Mouse (Mus musculus) MEL (cell line): ENCODE measurements around the gene Borcs7. TPM values are rescaled to one million over a fixed set of nuclear protein-coding genes. Genes with fewer than 3 reads are reported as not detected.

ENCODE experiments used
- DNase-seq: peaks from one replicate; pipeline ENCODE4 v3.0.0; 2011; ENCODE audit warnings: low read depth, low spot score
- H3K27ac ChIP-seq: 2 replicates; pipeline ENCODE4 v1.5.1; 2012; ENCODE audit warnings: low read depth, mild to moderate bottlenecking, control low read depth, low read length, moderate library complexity; ENCODE audit not compliant: control insufficient read depth
- H3K27me3 ChIP-seq, 2 experiments: fragments of 150-350 bp in 1 of 2; sonication (generic) in 1 of 2; 2 replicates each; pipeline ENCODE4 v1.6.1; 2012; ENCODE audit warnings: low read length in 2 of 2, mild to moderate bottlenecking in 2 of 2, improper control_type of control experiment in 1 of 2, moderate library complexity in 1 of 2; ENCODE audit not compliant: insufficient read depth in 2 of 2, control insufficient read depth in 1 of 2
- H3K36me3 ChIP-seq, 2 experiments: 2 replicates each; pipeline ENCODE4 v1.6.1; 2012 to 2014; ENCODE audit warnings: low read length in 2 of 2, improper control_type of control experiment in 1 of 2, inconsistent platforms in 1 of 2, mild to moderate bottlenecking in 1 of 2; ENCODE audit not compliant: insufficient read depth in 2 of 2, control insufficient read depth in 1 of 2
- H3K4me1 ChIP-seq, 2 experiments: fragments of 150-350 bp in 1 of 2; sonication (generic) in 1 of 2; 2 replicates each; pipeline ENCODE4 v1.6.1; 2012; ENCODE audit warnings: low read length in 2 of 2, improper control_type of control experiment in 1 of 2, mild to moderate bottlenecking in 1 of 2; ENCODE audit not compliant: insufficient read depth in 2 of 2, control insufficient read depth in 1 of 2
- H3K4me3 ChIP-seq, 2 experiments: fragments of 150-350 bp in 1 of 2; sonication (generic) in 1 of 2; 2 replicates each; pipeline ENCODE4 v1.5.1; 2012; ENCODE audit warnings: low read depth in 2 of 2, low read length in 2 of 2, mild to moderate bottlenecking in 2 of 2, moderate library complexity in 2 of 2, control low read depth in 1 of 2, improper control_type of control experiment in 1 of 2; ENCODE audit not compliant: control insufficient read depth in 1 of 2, insufficient read depth in 1 of 2
- H3K79me2 ChIP-seq: 2 replicates; pipeline ENCODE4 v1.6.1; 2012; ENCODE audit warnings: mild to moderate bottlenecking, low read length, moderate library complexity; ENCODE audit not compliant: control insufficient read depth, poor library complexity, insufficient read depth
- H3K9ac ChIP-seq: 2 replicates; pipeline ENCODE4 v1.6.1; 2012; ENCODE audit warnings: low read depth, mild to moderate bottlenecking, control low read depth, low read length, moderate library complexity; ENCODE audit not compliant: control insufficient read depth, poor library complexity, severe bottlenecking
- H3K9me3 ChIP-seq: fragments of 150-350 bp; sonication (generic); replicated peaks from 2 replicates; pipeline ENCODE4 v1.6.1; 2012; ENCODE audit warnings: mild to moderate bottlenecking, low read length, improper control_type of control experiment, moderate library complexity; ENCODE audit not compliant: insufficient read depth
- BHLHE40 ChIP-seq: IDR thresholded peaks from 2 replicates; pipeline ENCODE4 v1.6.1; 2012; ENCODE audit warnings: low read depth, mild to moderate bottlenecking, inconsistent platforms, low read length, improper control_type of control experiment, borderline replicate concordance
- CHD2 ChIP-seq: IDR thresholded peaks from 2 replicates; pipeline ENCODE4 v1.6.1; 2011; ENCODE audit warnings: low read length, improper control_type of control experiment
- E2F4 ChIP-seq: IDR thresholded peaks from 2 replicates; pipeline ENCODE4 v1.6.1; 2011; ENCODE audit warnings: low read depth, low read length, improper control_type of control experiment, borderline replicate concordance
- EP300 ChIP-seq, 2 experiments: IDR thresholded peaks; 2 replicates each; pipeline ENCODE4 v1.6.1; 2011; ENCODE audit warnings: improper control_type of control experiment in 2 of 2, low read length in 2 of 2, low read depth in 1 of 2, mild to moderate bottlenecking in 1 of 2
- ETS1 ChIP-seq: IDR thresholded peaks from 2 replicates; pipeline ENCODE4 v1.6.1; 2012; ENCODE audit warnings: low read depth, mild to moderate bottlenecking, inconsistent platforms, low read length, improper control_type of control experiment, moderate library complexity
- GABPA ChIP-seq: IDR thresholded peaks from 2 replicates; pipeline ENCODE4 v1.6.1; 2012; ENCODE audit warnings: low read depth, mild to moderate bottlenecking, inconsistent platforms, low read length, improper control_type of control experiment, moderate library complexity
- HCFC1 ChIP-seq: IDR thresholded peaks from 2 replicates; pipeline ENCODE4 v1.6.1; 2012; ENCODE audit warnings: low read depth, mild to moderate bottlenecking, inconsistent platforms, low read length, improper control_type of control experiment, moderate library complexity
- JUND ChIP-seq: IDR thresholded peaks from 2 replicates; pipeline ENCODE4 v1.6.1; 2011; ENCODE audit warnings: low read depth, mild to moderate bottlenecking, improper control_type of control experiment, low read length
- KAT2A ChIP-seq: conservative IDR thresholded peaks from 2 replicates; pipeline ENCODE4 v1.6.1; 2012; ENCODE audit warnings: low read depth, low read length, improper control_type of control experiment, inconsistent platforms
- MAFK ChIP-seq: IDR thresholded peaks from 2 replicates; pipeline ENCODE4 v1.6.1; 2011; ENCODE audit warnings: low read depth, mild to moderate bottlenecking, low read length, improper control_type of control experiment, borderline replicate concordance
- MAX ChIP-seq: IDR thresholded peaks from 2 replicates; pipeline ENCODE4 v1.6.1; 2011; ENCODE audit warnings: low read length, improper control_type of control experiment
- MXI1 ChIP-seq: IDR thresholded peaks from 2 replicates; pipeline ENCODE4 v1.6.1; 2011; ENCODE audit warnings: mild to moderate bottlenecking, low read depth, low read length, improper control_type of control experiment
- MYB ChIP-seq: IDR thresholded peaks from 2 replicates; pipeline ENCODE4 v1.6.1; 2011; ENCODE audit warnings: mild to moderate bottlenecking, low read depth, low read length, improper control_type of control experiment
- NRF1 ChIP-seq: IDR thresholded peaks from 2 replicates; pipeline ENCODE4 v1.6.1; 2014; ENCODE audit warnings: low read depth, mild to moderate bottlenecking, inconsistent platforms, low read length, improper control_type of control experiment, moderate library complexity; ENCODE audit not compliant: poor library complexity, insufficient read depth, severe bottlenecking
- POLR2A ChIP-seq, 2 experiments: IDR thresholded peaks; 2 replicates each; pipeline ENCODE4 v1.6.1; 2011 to 2012; ENCODE audit warnings: low read length in 2 of 2, mild to moderate bottlenecking in 2 of 2, control low read depth in 1 of 2, improper control_type of control experiment in 1 of 2, low read depth in 1 of 2, moderate library complexity in 1 of 2; ENCODE audit not compliant: control insufficient read depth in 1 of 2, insufficient read depth in 1 of 2, poor library complexity in 1 of 2
- RAD21 ChIP-seq: IDR thresholded peaks from 2 replicates; pipeline ENCODE4 v1.6.1; 2011; ENCODE audit warnings: mild to moderate bottlenecking, low read depth, low read length, improper control_type of control experiment
- RCOR1 ChIP-seq: IDR thresholded peaks from 2 replicates; pipeline ENCODE4 v1.6.1; 2012; ENCODE audit warnings: low read depth, mild to moderate bottlenecking, inconsistent platforms, low read length, improper control_type of control experiment
- SMC3 ChIP-seq: IDR thresholded peaks from 2 replicates; pipeline ENCODE4 v1.6.1; 2011; ENCODE audit warnings: low read depth, low read length, improper control_type of control experiment
- TAL1 ChIP-seq: IDR thresholded peaks from 2 replicates; pipeline ENCODE4 v1.6.1; 2012; ENCODE audit warnings: mild to moderate bottlenecking, inconsistent platforms, low read length, moderate library complexity, mixed read lengths
- TBP ChIP-seq: IDR thresholded peaks from 2 replicates; pipeline ENCODE4 v1.8.0; 2011; ENCODE audit warnings: low read depth, low read length, improper control_type of control experiment
- ZMIZ1 ChIP-seq: IDR thresholded peaks from 2 replicates; pipeline ENCODE4 v1.6.1; 2012; ENCODE audit warnings: low read depth, mild to moderate bottlenecking, inconsistent platforms, low read length, improper control_type of control experiment, moderate library complexity
- ZNF384 ChIP-seq: IDR thresholded peaks from 2 replicates; pipeline ENCODE4 v1.6.1; 2012; ENCODE audit warnings: low read depth, mild to moderate bottlenecking, inconsistent platforms, low read length, improper control_type of control experiment
- polyA plus RNA-seq, 2 experiments: library from polyadenylated mRNA; stranded (reverse) in 1 of 2; unstranded in 1 of 2; fragments of >175 nt in 1 of 2; fragments of >200 nt in 1 of 2; gene quantifications; 2 replicates each; pipeline versions ENCODE4 v1.2.1 to v1.2.4; 2012; ENCODE audit warnings: low replicate concordance in 2 of 2, low read depth in 1 of 2; ENCODE audit not compliant: insufficient read length in 2 of 2, insufficient read depth in 1 of 2, missing spikeins in 1 of 2
- total RNA-seq: library from RNA; depleted of rRNA; stranded (reverse); fragments of 300-350 nt; gene quantifications from 2 replicates; pipeline ENCODE4 v1.2.3, GENCODE M21; 2012

Borcs7 gene
- total and polyA plus RNA-seq, 3 experiments: 4.1 to 11.1 TPM; not detected in 1

DNA sequence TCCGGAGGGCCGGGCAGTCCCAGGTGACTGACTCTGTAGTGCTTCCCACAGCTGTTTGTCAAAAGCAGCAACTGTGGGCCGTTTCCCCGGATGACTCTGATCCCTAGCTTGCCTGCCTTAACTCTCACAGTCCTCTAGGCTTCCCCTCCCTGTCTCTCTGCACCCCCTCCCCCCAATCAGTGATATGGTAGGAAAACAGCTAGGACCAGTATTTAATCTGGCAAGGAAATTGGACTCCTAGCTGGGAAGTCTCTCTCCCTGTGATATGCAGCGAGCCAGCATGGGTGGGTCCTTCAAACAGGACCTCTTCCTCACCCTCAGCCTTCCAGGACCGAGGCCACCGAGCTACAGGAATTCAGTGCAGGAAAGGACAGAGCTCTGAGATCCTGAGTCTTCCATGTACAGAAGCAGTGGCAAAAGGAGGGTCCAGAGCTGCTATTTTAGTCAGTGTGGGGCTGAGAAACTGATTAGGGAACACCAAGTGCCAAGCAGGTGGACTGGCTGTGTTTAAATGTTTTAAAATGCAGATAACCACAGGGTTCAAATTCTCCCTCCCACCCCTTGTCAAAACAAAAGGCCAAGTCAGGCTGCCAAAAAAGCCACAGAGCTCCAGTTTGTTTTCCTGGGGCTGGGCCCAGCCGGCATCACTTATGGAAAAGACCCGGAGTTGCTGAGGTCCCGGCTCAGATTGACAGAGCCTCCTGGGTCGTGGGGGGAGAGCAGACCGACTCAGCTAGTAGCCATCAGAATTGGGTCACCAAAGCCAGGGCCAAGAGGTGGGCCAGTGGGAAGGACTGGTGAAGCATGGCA lies 44.7 kb upstream of the Borcs7 start:
- Histone ChIP-seq H3K4me3 (no peak overlapping the region), H3K9ac (no peak overlapping the region), H3K9me3 (no peaks in the 10 kb centered on the region), H3K4me1 (no peaks in the 10 kb centered on the region), H3K27ac (no peak overlapping the region), H3K79me2 (no peaks in the 10 kb centered on the region), H3K36me3 (peaks cover 0 to 4% of the 10 kb centered on the region in 2 experiments; a peak in 2 of 4 replicates), H3K27me3 (no peaks in the 10 kb centered on the region)
- TF ChIP-seq ZMIZ1: no peak
- no peak for TF ChIP-seq RCOR1
- no peak for TF ChIP-seq RAD21
- no peak for DNase-seq

DNA sequence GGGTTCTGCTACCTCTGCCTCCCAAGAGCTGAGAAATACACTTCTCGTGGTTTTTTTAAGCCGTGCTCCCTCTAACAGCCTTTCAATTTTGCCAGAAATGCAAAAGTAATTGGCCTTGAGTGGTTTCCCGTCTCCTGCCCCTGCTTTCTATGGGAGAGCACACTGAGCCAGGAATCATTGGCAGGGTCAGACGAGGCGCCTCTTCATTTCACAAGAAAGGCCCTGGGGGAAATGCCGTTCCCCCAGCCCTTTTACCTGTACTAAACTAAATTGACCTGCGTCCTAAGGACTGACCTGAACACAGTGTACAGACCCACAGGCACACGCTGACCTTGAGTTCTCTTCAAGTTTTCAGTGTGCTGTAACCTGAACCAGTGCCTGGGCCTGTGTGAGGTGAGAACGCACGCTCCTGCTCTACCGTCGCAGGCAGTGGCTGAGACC lies 43.6 kb upstream of the Borcs7 start:
- TF ChIP-seq E2F4: no peak
- no peak for TF ChIP-seq ZNF384
- no peak for TF ChIP-seq TBP
- no peak for TF ChIP-seq MYB
- TF ChIP-seq POLR2A (IDR thresholded peaks at IDR 0.05; ENCODE audit: control insufficient read depth in 1 of 2, insufficient read depth in 1 of 2, low read depth in 1 of 2, low read length in 2 of 2, poor library complexity in 1 of 2): no peak
- TF ChIP-seq MXI1: no peak
- no peak for TF ChIP-seq KAT2A
- TF ChIP-seq TAL1: no peak
- Histone ChIP-seq H3K4me3 (no peak overlapping the region), H3K9me3 (no peaks in the 10 kb centered on the region), H3K27ac (no peak overlapping the region), H3K4me1 (no peaks in the 10 kb centered on the region), H3K27me3 (no peaks in the 10 kb centered on the region), H3K36me3 (peaks cover 0 to 5% of the 10 kb centered on the region in 2 experiments; a peak in 2 of 4 replicates), H3K9ac (no peak overlapping the region), H3K79me2 (no peaks in the 10 kb centered on the region)
- DNase-seq: no peak

DNA sequence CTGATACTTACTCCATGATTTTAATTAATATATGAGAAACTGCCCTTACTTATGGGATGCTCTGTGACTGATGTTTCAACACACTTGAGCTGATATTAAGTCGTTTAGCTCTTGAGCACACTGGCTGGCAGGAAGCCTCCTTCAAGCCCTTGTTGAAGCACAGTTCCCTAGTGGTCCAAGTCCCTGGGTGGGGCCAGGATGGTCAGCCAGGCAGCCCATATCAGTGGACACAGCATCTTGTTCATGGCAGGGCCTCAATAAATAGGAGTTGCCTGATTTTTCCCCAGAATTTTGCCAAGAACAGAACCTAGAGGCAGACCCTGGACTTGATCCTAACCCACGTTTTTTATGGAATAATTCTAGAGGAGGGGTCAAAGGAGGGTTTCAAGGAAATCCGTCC lies 42.5 kb upstream of the Borcs7 start:
- no peaks in the 10 kb centered on the region for H3K4me1 ChIP-seq
- H3K9ac ChIP-seq: no peak overlapping the region
- no peak for DNase-seq
- peaks cover 0 to 7% of the 10 kb centered on the region in 2 experiments; a peak in 2 of 4 replicates for H3K36me3 ChIP-seq
- TF ChIP-seq GABPA (no peak), MAX (no peak), ETS1 (no peak), MAFK (no peak), HCFC1 (no peak), SMC3 (no peak), BHLHE40 (no peak), POLR2A (IDR thresholded peaks at IDR 0.05; ENCODE audit: control insufficient read depth in 1 of 2, insufficient read depth in 1 of 2, low read depth in 1 of 2, low read length in 2 of 2, poor library complexity in 1 of 2) (no peak), EP300 (IDR thresholded peaks at IDR 0.05; ENCODE audit: low read depth in 1 of 2, low read length in 2 of 2) (no peak), RCOR1 (no peak), NRF1 (no peak), JUND (no peak), CHD2 (no peak)
- H3K27me3 ChIP-seq: no peaks in the 10 kb centered on the region
- no peak overlapping the region for H3K27ac ChIP-seq
- no peaks in the 10 kb centered on the region for H3K79me2 ChIP-seq
- H3K4me3 ChIP-seq: no peak overlapping the region
- H3K9me3 ChIP-seq: no peaks in the 10 kb centered on the region
